Mouse (Mus musculus): ENCODE measurements around the gene Lsamp.

GRCm38 (mm10) chr16:40436415-40436814 is 452.3 kb downstream of the Lsamp start:
- TF ChIP-seq CTCF (IDR thresholded peaks at IDR 0.05; ENCODE audit: low read depth): no peak
- TF ChIP-seq EP300 (IDR thresholded peaks at IDR 0.05; ENCODE audit: low read depth): no peak
